Mouse (Mus musculus) retina, postnatal 1 day (tissue): ENCODE measurements around the gene Lurap1.

Experiments
- DNase-seq: peaks from one replicate; pipeline ENCODE4 v3.0.0-alpha.2; 2012

Gene Lurap1

DNA sequence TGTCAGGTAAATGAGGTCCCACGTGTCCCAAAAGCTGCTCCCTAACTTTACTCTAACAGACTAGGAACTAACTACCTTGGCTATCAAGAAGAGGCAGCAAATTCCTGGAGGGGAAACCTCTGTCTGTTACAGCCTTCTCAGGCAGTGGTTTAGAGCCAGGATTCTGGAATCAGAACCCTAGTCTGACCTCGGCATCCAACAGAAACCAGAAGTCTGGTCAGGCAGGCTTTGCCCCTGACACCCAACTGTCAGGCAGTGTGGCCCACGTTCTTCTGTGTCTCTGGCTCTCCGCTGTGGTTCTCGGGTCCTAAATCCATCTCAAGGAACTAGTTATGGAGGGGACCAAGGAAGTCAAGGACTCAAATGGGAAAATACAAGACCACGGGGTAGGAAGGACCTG, at the start of gene Lurap1:
Gene Lurap1 (minus strand): TSS at position 101 of the 400 bp plus-strand sequence.
- DNase-seq: no peak

DNA sequence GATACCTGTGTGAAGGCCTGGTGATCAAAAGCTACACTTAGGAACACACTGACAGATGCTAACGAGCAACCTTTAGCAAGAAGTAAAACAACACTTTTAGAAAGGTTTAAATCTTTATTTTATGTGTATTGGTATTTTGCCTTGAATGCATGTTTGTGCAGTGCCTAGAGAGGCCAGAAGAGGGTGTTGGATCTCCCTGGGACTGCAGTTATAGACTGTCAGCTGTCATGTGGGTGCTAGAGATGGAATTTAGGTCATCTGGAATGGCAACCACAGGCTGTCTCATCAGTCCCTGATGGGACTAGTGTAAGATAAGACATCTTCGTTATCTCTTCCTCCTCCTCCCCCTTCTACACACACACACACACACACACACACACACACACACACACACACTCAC, 47.3 kb upstream of the Lurap1 start:
- peak; percentile 72 for DNase-seq

DNA sequence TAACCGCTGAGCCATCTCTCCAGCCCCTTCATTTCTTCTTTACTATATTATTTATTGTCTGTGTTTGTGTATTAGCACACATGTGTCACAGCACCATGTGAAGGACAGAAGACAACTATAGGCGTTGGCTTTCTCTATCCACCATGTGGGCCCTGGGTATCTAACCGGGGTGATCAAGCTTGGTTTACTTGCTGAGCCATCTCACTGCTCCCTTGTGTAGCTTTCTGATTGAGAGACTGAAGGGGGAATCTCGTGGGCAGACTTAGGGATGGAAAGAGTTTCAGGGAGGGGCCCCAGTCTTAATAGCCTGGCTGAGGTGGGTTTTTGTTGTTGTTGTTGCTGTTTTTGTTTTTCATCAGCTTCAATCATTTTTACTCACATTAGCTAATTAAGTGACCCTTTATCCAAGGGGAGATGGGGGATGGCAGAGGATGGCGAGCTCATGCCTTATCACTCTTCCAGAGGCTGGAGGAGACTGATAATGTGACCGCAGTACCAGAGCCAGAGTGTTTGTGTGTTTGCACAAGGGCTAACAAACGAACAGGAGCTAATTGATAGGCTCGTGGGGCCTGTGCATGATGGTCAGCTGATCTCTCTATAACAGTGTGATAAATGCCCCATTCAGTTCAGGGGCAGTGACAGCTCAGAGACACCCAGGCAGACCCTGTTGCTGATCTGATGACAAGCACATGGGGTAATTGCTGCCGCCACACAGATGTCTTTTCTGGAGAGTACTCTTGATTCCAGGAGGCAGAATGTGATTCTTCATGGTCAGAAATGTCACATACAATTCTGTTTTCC, 42.6 kb upstream of the Lurap1 start:
- no peak for DNase-seq

DNA sequence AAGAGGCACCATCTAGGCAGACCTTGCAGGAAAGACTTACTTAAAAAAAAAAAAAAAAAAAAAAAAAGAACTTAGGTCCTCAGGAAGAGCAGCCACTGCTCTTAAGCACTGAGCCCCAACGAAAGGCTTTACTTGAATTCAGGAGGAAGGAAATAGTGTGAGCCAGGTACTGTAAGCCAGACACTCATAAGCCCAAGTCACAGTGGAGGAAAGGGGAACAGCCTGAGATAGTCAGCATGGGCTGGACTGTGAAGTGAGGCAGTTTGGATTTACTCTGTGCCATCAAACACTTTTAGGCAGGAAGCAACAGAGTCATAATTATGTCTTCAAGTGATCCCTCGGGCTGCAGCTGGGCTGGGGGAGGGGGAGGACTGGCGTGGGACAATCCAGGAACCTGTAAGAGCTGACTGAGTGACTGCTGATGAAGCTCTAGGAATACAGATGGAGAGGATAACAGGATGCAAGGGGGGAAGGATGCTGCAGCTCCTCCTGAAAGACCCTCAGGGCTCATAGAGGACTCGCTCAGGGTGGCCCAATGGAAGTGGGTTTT, 41.2 kb upstream of the Lurap1 start:
- no peak for DNase-seq

- DNase-seq: no peak
Observed at GRCm38 (mm10) chr4:116185083-116185482, 33.9 kb upstream of the Lurap1 start.

DNA sequence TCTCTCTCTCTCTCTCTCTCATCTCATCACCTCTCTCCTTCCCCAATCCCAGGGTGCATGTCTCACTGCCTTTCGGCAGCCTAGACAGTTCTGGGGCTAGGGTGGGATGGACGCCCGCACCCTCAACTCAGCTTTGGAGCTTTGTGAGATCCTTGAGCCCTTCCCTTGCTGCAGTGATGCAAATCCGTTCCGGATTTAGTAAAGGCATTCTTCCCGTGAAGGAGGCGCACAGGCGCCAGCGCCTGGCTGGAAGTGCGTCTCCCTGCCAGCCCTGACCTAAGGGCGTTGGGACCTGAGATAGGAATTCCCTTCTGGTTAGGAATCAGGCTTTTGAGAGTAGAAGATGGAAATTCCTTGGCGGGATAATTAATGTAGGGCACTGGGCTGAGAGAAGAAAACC, 31.6 kb upstream of the Lurap1 start:
- DNase-seq: peak; percentile 42

GRCm38 (mm10) chr4:116182079-116182478, 30.9 kb upstream of the Lurap1 start:
- DNase-seq: no peak

GRCm38 (mm10) chr4:116177140-116177539, 26.0 kb upstream of the Lurap1 start:
- DNase-seq: peak; percentile 79

- DNase-seq: peak; percentile 92
Observed at GRCm38 (mm10) chr4:116176543-116176988, 25.4 kb upstream of the Lurap1 start.

DNA sequence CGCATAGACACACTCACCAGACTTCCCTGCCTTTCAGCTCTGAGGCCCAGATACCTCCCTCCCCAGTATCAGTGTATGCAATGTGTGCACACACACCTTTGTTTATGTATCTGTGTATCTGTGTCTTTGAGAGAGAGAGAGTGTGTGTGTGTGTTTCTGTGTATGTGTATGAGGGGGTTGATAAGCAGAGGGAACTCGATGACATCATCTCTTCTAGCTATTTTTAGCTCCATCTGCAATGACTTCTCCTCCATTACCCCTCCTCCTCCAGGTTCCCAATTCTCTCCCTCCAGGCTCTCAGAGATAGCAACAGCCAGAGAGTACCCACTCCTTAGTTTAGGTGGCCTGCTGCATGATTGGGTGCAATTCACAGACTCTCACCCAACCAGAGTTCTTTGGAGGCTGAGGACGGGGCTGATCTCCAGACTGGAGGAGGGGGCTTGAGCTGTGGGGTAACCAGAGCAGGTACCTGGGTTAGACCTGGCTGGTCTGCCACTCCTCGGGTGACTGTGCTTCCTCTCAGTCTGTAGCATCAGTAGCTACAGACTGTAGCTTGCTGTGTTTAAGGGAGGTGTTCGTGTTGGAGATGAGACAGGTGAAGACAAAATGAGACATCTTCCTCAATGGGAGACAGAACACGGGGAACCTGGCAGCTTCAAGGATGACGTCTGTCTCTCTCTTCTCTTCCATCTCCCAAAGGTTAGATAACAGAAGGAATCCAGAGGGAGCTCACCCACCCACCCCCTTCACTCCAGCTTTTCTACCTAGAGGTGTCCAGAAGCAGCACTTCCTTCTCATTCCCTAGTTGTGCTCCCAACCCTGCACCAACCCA, 24.8 kb upstream of the Lurap1 start:
- peak; percentile 74 for DNase-seq

GRCm38 (mm10) chr4:116175136-116175535, 24.0 kb upstream of the Lurap1 start:
- DNase-seq: no peak

DNA sequence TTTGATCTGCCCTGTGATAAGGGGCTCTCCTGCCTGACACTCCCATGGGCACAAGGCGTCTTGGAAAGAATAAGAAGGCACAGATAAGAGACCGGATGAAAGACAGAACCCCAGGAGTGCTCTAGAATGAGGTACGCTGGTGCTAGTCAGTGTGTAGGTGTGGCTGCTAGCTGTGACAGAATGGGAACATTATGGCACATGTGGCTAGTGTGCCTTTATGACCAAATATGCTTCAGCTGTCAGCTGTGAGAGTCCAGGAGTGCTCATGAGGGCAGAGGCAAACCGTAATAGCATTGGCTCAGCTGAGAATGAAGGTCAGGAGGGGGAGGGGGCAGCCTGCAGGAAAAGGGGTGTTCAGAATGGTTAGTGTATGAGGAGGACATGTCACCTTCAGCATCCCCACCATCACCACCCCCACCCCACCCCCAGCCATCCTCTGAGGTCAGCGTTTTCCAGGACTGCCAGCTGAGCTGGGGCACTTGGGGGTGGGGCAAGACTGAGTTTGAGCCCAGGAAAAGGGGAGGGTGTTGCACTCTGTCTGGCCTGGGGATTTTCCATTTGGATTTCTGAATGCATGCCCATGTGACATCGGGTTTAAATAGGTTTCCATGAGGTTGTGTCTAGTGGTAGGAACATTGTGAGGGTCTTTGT, 23.5 kb upstream of the Lurap1 start:
- DNase-seq: peak; percentile 80

DNA sequence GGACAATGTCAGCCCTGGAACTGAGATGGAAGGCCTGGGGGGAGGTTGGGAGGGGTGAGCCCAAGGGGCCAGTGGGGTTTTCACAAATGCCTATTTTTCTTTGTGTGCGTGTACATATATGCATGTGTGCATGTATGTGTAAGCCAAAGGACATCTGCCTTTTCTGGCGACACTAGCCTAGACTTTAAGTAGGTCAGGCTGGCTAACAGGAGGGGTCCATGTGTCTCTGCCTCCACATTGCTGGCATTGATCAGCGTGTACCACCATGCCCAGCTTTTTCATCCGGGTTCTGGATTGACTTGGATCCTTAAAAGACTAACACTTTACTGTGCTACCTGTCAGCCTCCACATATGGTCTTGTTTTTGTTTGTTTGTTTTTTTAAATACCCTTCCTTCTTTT, 22.6 kb upstream of the Lurap1 start:
- DNase-seq: peak; percentile 46

DNA sequence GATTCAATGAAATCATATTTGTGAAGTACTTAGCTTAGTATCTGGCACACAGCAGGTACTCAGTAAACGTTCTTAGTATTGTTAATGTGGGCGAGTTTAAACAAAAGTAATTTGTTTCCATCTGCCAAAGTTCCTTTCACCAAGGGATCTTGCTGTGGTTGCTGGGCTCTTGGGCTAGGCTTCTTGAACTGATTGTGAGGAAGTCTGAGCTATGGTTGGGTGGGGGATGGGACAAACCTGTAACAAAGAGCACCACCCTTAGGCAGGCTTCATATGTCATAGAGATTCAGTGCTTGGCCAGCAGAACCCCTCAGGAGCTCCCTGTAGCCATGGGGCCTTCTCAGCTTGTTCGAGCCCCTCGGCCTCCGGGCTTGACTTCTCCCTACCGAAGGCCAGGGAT, 21.9 kb upstream of the Lurap1 start, which contains the start of the genes 1700042G07Rik and Gm49337:
Gene 1700042G07Rik (plus strand): TSS at position 301 of the 400 bp plus-strand sequence.
Gene Gm49337 (plus strand): TSS at position 313 of the 400 bp plus-strand sequence.
- DNase-seq: peak; percentile 26

DNA sequence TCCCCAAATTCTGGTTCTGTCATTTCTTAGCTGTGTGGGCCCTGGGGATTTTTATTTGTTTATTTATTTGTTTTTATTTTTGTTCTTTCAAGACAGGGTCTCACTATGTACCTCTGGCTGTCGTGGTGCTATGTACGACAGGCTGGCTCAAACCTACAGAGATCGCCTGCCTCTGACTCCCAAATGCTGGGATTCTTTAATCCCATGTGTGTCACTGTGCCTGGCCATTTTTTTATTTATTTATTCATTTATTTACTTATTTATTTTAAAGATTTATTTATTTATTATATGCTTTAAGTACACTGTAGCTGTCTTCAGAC, 18.2 kb upstream of the Lurap1 start:
- no peak for DNase-seq

GRCm38 (mm10) chr4:116168617-116169352, 17.6 kb upstream of the Lurap1 start:
- DNase-seq: peak; percentile 88

- no peak for DNase-seq
Observed at GRCm38 (mm10) chr4:116167404-116167803, 16.3 kb upstream of the Lurap1 start, which contains the start of gene Tspan1. Tspan1 (minus strand) TSS chr4:116167601.

- no peak for DNase-seq
Observed at GRCm38 (mm10) chr4:116165708-116166407, 14.7 kb upstream of the Lurap1 start.

DNA sequence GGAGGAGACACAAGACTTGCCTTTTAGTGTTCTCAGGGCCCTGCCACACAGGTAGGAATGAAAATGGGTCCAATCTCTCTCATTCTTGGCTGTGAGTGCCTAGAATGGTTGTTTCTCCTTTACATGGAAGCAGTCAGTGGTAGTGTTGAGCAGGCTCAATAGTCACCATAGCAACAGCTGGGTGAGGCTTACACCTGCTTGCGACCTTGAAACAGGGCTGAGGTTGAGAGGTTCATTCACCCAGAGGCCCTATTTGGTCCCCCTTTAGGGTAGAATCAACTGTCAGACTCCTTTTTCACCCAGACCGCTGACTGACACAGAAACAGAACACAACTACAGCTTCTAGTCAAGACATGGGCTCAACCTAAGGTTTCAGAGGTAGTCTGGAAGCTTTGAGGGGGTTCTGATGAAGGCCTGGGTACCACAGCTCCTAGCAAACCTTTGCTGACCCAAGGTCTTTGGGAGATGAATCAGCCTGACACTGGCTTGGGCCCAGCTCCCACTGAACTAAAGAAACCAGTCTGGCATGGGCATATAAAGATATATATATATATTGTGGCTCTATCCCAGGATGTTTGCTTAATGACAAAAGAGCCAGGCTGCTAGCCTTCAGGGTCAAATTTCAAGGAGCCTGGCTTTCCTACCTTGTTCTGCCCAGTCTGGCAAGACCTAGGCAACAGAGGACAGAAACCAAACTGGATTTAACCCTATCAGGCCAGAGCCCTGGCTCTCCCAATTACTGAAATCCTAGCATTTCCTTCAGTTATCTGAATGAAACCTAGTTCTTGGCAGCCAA, 13.8 kb upstream of the Lurap1 start:
- no peak for DNase-seq

- no peak for DNase-seq
Observed at GRCm38 (mm10) chr4:116162142-116162541, 11.0 kb upstream of the Lurap1 start.

- DNase-seq: no peak
Observed at GRCm38 (mm10) chr4:116160769-116161168, 9.6 kb upstream of the Lurap1 start.
